Comparison of ENCODE assay signal across 10 mouse cellular contexts in genomic region chr14:16554319-16554642, GRCm38 (mm10).
A peak's percentile ranks its signal among the peaks of the same experiment; 100 is the strongest.
DNase-seq lines count a peak whose midpoint lies in the region; ATAC-seq and TF ChIP-seq lines count a peak whose summit lies in the region.
"Had no signal": no experiment of that assay in that cellular context is flagged by ENCODE, and none has a peak within 500 bp of the region (broad histone marks: within the 10 kb centered on the region; RNA-seq: fewer than 3 reads in every experiment).

No protein-coding gene starts in this region.

- TF ChIP-seq CTCF in midbrain, postnatal 0 days (IDR thresholded peaks at IDR 0.05): no peak

- H3K4me3 ChIP-seq in hindbrain, embryonic 12.5 days: no peak overlapping the region
- no peak overlapping the region for H3K4me3 ChIP-seq in hindbrain, embryonic 11.5 days (ENCODE audit: low read depth, low read length)
- no peak overlapping the region for H3K4me3 ChIP-seq in midbrain, postnatal 0 days (ENCODE audit: low read depth, low read length)
- H3K4me3 ChIP-seq in midbrain, embryonic 14.5 days (replicated peaks; ENCODE audit: low read depth, low read length): no peak overlapping the region
- no peak overlapping the region for H3K4me3 ChIP-seq in hindbrain, embryonic 15.5 days
- no peak overlapping the region for H3K4me3 ChIP-seq in stomach, embryonic 16.5 days (replicated peaks; ENCODE audit: low read length)

- H3K9me3 ChIP-seq in hindbrain, embryonic 12.5 days (replicated peaks): no peaks in the 10 kb centered on the region
- H3K9me3 ChIP-seq in hindbrain, embryonic 11.5 days (ENCODE audit: control insufficient read depth, low read length): no peaks in the 10 kb centered on the region
- H3K9me3 ChIP-seq in midbrain, postnatal 0 days (ENCODE audit: low read length): no peaks in the 10 kb centered on the region
- H3K9me3 ChIP-seq in midbrain, embryonic 14.5 days (ENCODE audit: control insufficient read depth, low read length): no peaks in the 10 kb centered on the region
- no peaks in the 10 kb centered on the region for H3K9me3 ChIP-seq in hindbrain, embryonic 15.5 days
- no peaks in the 10 kb centered on the region for H3K9me3 ChIP-seq in stomach, embryonic 16.5 days (replicated peaks; ENCODE audit: control insufficient read depth, low read length)

- H3K36me3 ChIP-seq in hindbrain, embryonic 12.5 days: no peaks in the 10 kb centered on the region
- no peaks in the 10 kb centered on the region for H3K36me3 ChIP-seq in hindbrain, embryonic 11.5 days (ENCODE audit: control insufficient read depth, insufficient read depth, low read length)
- H3K36me3 ChIP-seq in midbrain, postnatal 0 days (ENCODE audit: insufficient read depth, low read length): no peaks in the 10 kb centered on the region
- H3K36me3 ChIP-seq in midbrain, embryonic 14.5 days (ENCODE audit: control insufficient read depth, insufficient read depth, low read length): no peaks in the 10 kb centered on the region
- no peaks in the 10 kb centered on the region for H3K36me3 ChIP-seq in hindbrain, embryonic 15.5 days
- no peaks in the 10 kb centered on the region for H3K36me3 ChIP-seq in stomach, embryonic 16.5 days (ENCODE audit: control insufficient read depth, insufficient read depth, low read length)

- H3K4me2 ChIP-seq in hindbrain, embryonic 12.5 days (replicated peaks): no peak overlapping the region
- H3K4me2 ChIP-seq in hindbrain, embryonic 11.5 days (replicated peaks; ENCODE audit: low read depth, low read length): no peak overlapping the region
- H3K4me2 ChIP-seq in midbrain, postnatal 0 days (ENCODE audit: low read depth, low read length, poor library complexity, severe bottlenecking): no peak overlapping the region
- no peak overlapping the region for H3K4me2 ChIP-seq in midbrain, embryonic 14.5 days (ENCODE audit: low read length)
- H3K4me2 ChIP-seq in hindbrain, embryonic 15.5 days: no peak overlapping the region
- no peak overlapping the region for H3K4me2 ChIP-seq in stomach, embryonic 16.5 days (ENCODE audit: low read depth, low read length)

- no peak for ATAC-seq in hindbrain, embryonic 12.5 days (ENCODE audit: low FRiP score)
- no peak for ATAC-seq in hindbrain, embryonic 11.5 days (ENCODE audit: low FRiP score)
- ATAC-seq in midbrain, postnatal 0 days (ENCODE audit: low FRiP score): no peak
- ATAC-seq in midbrain, embryonic 14.5 days (ENCODE audit: low FRiP score, low TSS enrichment): no peak
- no peak for ATAC-seq in hindbrain, embryonic 15.5 days (ENCODE audit: low FRiP score, low read depth)
- no peak for ATAC-seq in stomach, embryonic 16.5 days (ENCODE audit: insufficient read depth, low FRiP score)

- WGBS in hindbrain, embryonic 12.5 days: 57% methylated on average over 1 of the region's 1 CpGs
- WGBS in hindbrain, embryonic 11.5 days: 66% methylated on average over 1 of the region's 1 CpGs
- WGBS in midbrain, postnatal 0 days: 43% methylated on average over 1 of the region's 1 CpGs
- WGBS in midbrain, embryonic 14.5 days: 50% methylated on average over 1 of the region's 1 CpGs
- 77% methylated on average over 1 of the region's 1 CpGs for WGBS in hindbrain, embryonic 15.5 days
- WGBS in stomach, embryonic 16.5 days: 34% methylated on average over 1 of the region's 1 CpGs

- no peak for DNase-seq in hindbrain, embryonic 11.5 days (ENCODE audit: low spot score)
- DNase-seq in midbrain, postnatal 0 days (ENCODE audit: low spot score): no peak
- DNase-seq in midbrain, embryonic 14.5 days: no peak
- DNase-seq in adrenal gland, postnatal 10 days: no peak
- DNase-seq: cerebellum, adult 8-10 months; left cerebral cortex, postnatal 4 days; right cerebral cortex, adult 18-20 months had no signal

- peaks cover 15% of the 10 kb centered on the region for H3K4me1 ChIP-seq in hindbrain, embryonic 12.5 days
- no peaks in the 10 kb centered on the region for H3K4me1 ChIP-seq in hindbrain, embryonic 11.5 days (replicated peaks; ENCODE audit: control insufficient read depth, insufficient read depth, low read length)
- 0 out of 2 replicates have a peak, but pooled peaks cover 3% of the 10 kb centered on the region for H3K4me1 ChIP-seq in midbrain, postnatal 0 days (ENCODE audit: insufficient read depth, low read length)
- peaks cover 5% of the 10 kb centered on the region for H3K4me1 ChIP-seq in midbrain, embryonic 14.5 days (ENCODE audit: control insufficient read depth, insufficient read depth, low read length)
- peaks cover 15% of the 10 kb centered on the region for H3K4me1 ChIP-seq in hindbrain, embryonic 15.5 days (replicated peaks)
- H3K4me1 ChIP-seq in stomach, embryonic 16.5 days (ENCODE audit: control insufficient read depth, insufficient read depth, low read length): peaks cover 26% of the 10 kb centered on the region

- no peaks in the 10 kb centered on the region for H3K27me3 ChIP-seq in hindbrain, embryonic 12.5 days
- H3K27me3 ChIP-seq in hindbrain, embryonic 11.5 days (ENCODE audit: control insufficient read depth, insufficient read depth, low read length): no peaks in the 10 kb centered on the region
- no peaks in the 10 kb centered on the region for H3K27me3 ChIP-seq in midbrain, postnatal 0 days (ENCODE audit: insufficient read depth, low read length)
- no peaks in the 10 kb centered on the region for H3K27me3 ChIP-seq in midbrain, embryonic 14.5 days (ENCODE audit: control insufficient read depth, insufficient read depth, low read length)
- no peaks in the 10 kb centered on the region for H3K27me3 ChIP-seq in hindbrain, embryonic 15.5 days
- no peaks in the 10 kb centered on the region for H3K27me3 ChIP-seq in stomach, embryonic 16.5 days (ENCODE audit: control insufficient read depth, insufficient read depth, low read length)

- peak overlapping the region; percentile 53; the same call in 1 of the 2 replicates for H3K27ac ChIP-seq in hindbrain, embryonic 12.5 days
- no peak overlapping the region for H3K27ac ChIP-seq in hindbrain, embryonic 11.5 days (ENCODE audit: low read depth, low read length)
- H3K27ac ChIP-seq in midbrain, postnatal 0 days (ENCODE audit: low read depth, low read length): peak overlapping the region; percentile 26; the same call in 1 of the 2 replicates
- H3K27ac ChIP-seq in midbrain, embryonic 14.5 days (replicated peaks; ENCODE audit: low read depth, low read length): no peak overlapping the region
- H3K27ac ChIP-seq in hindbrain, embryonic 15.5 days (replicated peaks): 0 out of 2 replicates have a peak overlapping the region, but pooled peaks have one; percentile 31
- 0 out of 2 replicates have a peak overlapping the region, but pooled peaks have one; percentile 2 for H3K27ac ChIP-seq in stomach, embryonic 16.5 days (ENCODE audit: low read length)

- H3K9ac ChIP-seq in hindbrain, embryonic 12.5 days: no peak overlapping the region
- H3K9ac ChIP-seq in hindbrain, embryonic 11.5 days (ENCODE audit: low read depth, low read length): no peak overlapping the region
- H3K9ac ChIP-seq in midbrain, postnatal 0 days (replicated peaks; ENCODE audit: low read length, poor library complexity, severe bottlenecking): no peak overlapping the region
- no peak overlapping the region for H3K9ac ChIP-seq in midbrain, embryonic 14.5 days (replicated peaks; ENCODE audit: low read length)
- H3K9ac ChIP-seq in hindbrain, embryonic 15.5 days: no peak overlapping the region
- no peak overlapping the region for H3K9ac ChIP-seq in stomach, embryonic 16.5 days (ENCODE audit: low read length)

Comparison
In these comparisons a context has a peak if more than half of its experiments do, and no peak if none do; other contexts are left out.
1. H3K27ac ChIP-seq: peak in hindbrain, embryonic 12.5 days (single experiment), midbrain, postnatal 0 days (single experiment), hindbrain, embryonic 15.5 days (single experiment) and stomach, embryonic 16.5 days (single experiment); none in hindbrain, embryonic 11.5 days (single experiment) and midbrain, embryonic 14.5 days (single experiment).